Mouse (Mus musculus): ENCODE data around the gene M6pr. TPM values are rescaled to one million over a fixed set of nuclear protein-coding genes. Genes with fewer than 3 reads are reported as not detected.

Gene M6pr
- total and polyA plus RNA-seq, 2 experiments from 2014 or later, result 44.0 to 47.2 TPM

- 66% methylated on average over 1 of the region's 1 CpGs for WGBS
- Histone ChIP-seq H3K4me3 (ENCODE audit: low read depth, low read length) (no peak overlapping the region), H3K27me3 (ENCODE audit: insufficient read depth, low read length) (no peaks in the 10 kb centered on the region), H3K9ac (replicated peaks; ENCODE audit: low read length, poor library complexity, severe bottlenecking) (no peak overlapping the region), H3K4me2 (ENCODE audit: low read depth, low read length, poor library complexity, severe bottlenecking) (no peak overlapping the region), H3K27ac (ENCODE audit: low read depth, low read length) (no peak overlapping the region), H3K4me1 (ENCODE audit: insufficient read depth, low read length) (no peaks in the 10 kb centered on the region), H3K36me3 (ENCODE audit: insufficient read depth, low read length) (no peaks in the 10 kb centered on the region), H3K9me3 (ENCODE audit: low read length) (no peaks in the 10 kb centered on the region)
- DNase-seq (ENCODE audit: low spot score), result no peak
- ATAC-seq (ENCODE audit: low FRiP score), result no peak
- no peak for TF ChIP-seq CTCF (IDR thresholded peaks at IDR 0.05)
Observed at GRCm38 (mm10) chr6:122289313-122289712, 19.2 kb upstream of the M6pr start.

- no peak for DNase-seq (ENCODE audit: low spot score)
- Histone ChIP-seq H3K9ac (replicated peaks; ENCODE audit: low read length, poor library complexity, severe bottlenecking) (no peak overlapping the region), H3K27me3 (ENCODE audit: insufficient read depth, low read length) (no peaks in the 10 kb centered on the region), H3K4me1 (ENCODE audit: insufficient read depth, low read length) (no peaks in the 10 kb centered on the region), H3K27ac (ENCODE audit: low read depth, low read length) (no peak overlapping the region), H3K9me3 (ENCODE audit: low read length) (no peaks in the 10 kb centered on the region), H3K4me2 (ENCODE audit: low read depth, low read length, poor library complexity, severe bottlenecking) (no peak overlapping the region), H3K36me3 (ENCODE audit: insufficient read depth, low read length) (no peaks in the 10 kb centered on the region), H3K4me3 (ENCODE audit: low read depth, low read length) (no peak overlapping the region)
- WGBS, result 65% methylated on average over 3 of the region's 3 CpGs
- no peak for ATAC-seq (ENCODE audit: low FRiP score)
- no peak for TF ChIP-seq CTCF (IDR thresholded peaks at IDR 0.05)
Observed at GRCm38 (mm10) chr6:122290253-122290652, 18.3 kb upstream of the M6pr start.

GRCm38 (mm10) chr6:122291264-122291663, 17.3 kb upstream of the M6pr start:
- no peak for TF ChIP-seq CTCF (IDR thresholded peaks at IDR 0.05)
- 71% methylated on average over 2 of the region's 2 CpGs for WGBS

GRCm38 (mm10) chr6:122291735-122292134, 16.8 kb upstream of the M6pr start:
- Histone ChIP-seq H3K4me1 (ENCODE audit: insufficient read depth, low read length) (no peaks in the 10 kb centered on the region), H3K36me3 (ENCODE audit: insufficient read depth, low read length) (no peaks in the 10 kb centered on the region), H3K9ac (replicated peaks; ENCODE audit: low read length, poor library complexity, severe bottlenecking) (no peak overlapping the region), H3K27ac (ENCODE audit: low read depth, low read length) (no peak overlapping the region), H3K27me3 (ENCODE audit: insufficient read depth, low read length) (no peaks in the 10 kb centered on the region), H3K4me2 (ENCODE audit: low read depth, low read length, poor library complexity, severe bottlenecking) (no peak overlapping the region), H3K4me3 (ENCODE audit: low read depth, low read length) (no peak overlapping the region), H3K9me3 (ENCODE audit: low read length) (no peaks in the 10 kb centered on the region)
- DNase-seq (ENCODE audit: low spot score), result no peak
- no peak for TF ChIP-seq CTCF (IDR thresholded peaks at IDR 0.05)
- WGBS, result 83% methylated on average over 3 of the region's 3 CpGs
- no peak for ATAC-seq (ENCODE audit: low FRiP score)

More at GRCm38 (mm10) chr6:122291264-122291663, 17.3 kb upstream of the M6pr start:
- Histone ChIP-seq H3K9me3 (ENCODE audit: low read length) (no peaks in the 10 kb centered on the region), H3K4me1 (ENCODE audit: insufficient read depth, low read length) (no peaks in the 10 kb centered on the region), H3K36me3 (ENCODE audit: insufficient read depth, low read length) (no peaks in the 10 kb centered on the region), H3K27ac (ENCODE audit: low read depth, low read length) (no peak overlapping the region), H3K4me3 (ENCODE audit: low read depth, low read length) (no peak overlapping the region), H3K27me3 (ENCODE audit: insufficient read depth, low read length) (no peaks in the 10 kb centered on the region), H3K9ac (replicated peaks; ENCODE audit: low read length, poor library complexity, severe bottlenecking) (no peak overlapping the region), H3K4me2 (ENCODE audit: low read depth, low read length, poor library complexity, severe bottlenecking) (no peak overlapping the region)
- ATAC-seq (ENCODE audit: low FRiP score), result no peak
- no peak for DNase-seq (ENCODE audit: low spot score)

- no peak for ATAC-seq (ENCODE audit: low FRiP score)
- Histone ChIP-seq H3K9me3 (ENCODE audit: low read length) (no peaks in the 10 kb centered on the region), H3K4me2 (ENCODE audit: low read depth, low read length, poor library complexity, severe bottlenecking) (no peak overlapping the region), H3K4me3 (ENCODE audit: low read depth, low read length) (no peak overlapping the region), H3K4me1 (ENCODE audit: insufficient read depth, low read length) (no peaks in the 10 kb centered on the region), H3K9ac (replicated peaks; ENCODE audit: low read length, poor library complexity, severe bottlenecking) (no peak overlapping the region), H3K27me3 (ENCODE audit: insufficient read depth, low read length) (no peaks in the 10 kb centered on the region), H3K36me3 (ENCODE audit: insufficient read depth, low read length) (no peaks in the 10 kb centered on the region), H3K27ac (ENCODE audit: low read depth, low read length) (no peak overlapping the region)
- DNase-seq (ENCODE audit: low spot score), result no peak
- no peak for TF ChIP-seq CTCF (IDR thresholded peaks at IDR 0.05)
- 63% methylated on average over 2 of the region's 2 CpGs for WGBS
Observed at GRCm38 (mm10) chr6:122292184-122292583, 16.3 kb upstream of the M6pr start.

GRCm38 (mm10) chr6:122293121-122293520, 15.4 kb upstream of the M6pr start:
- no peak for DNase-seq (ENCODE audit: low spot score)
- H3K9ac ChIP-seq (replicated peaks; ENCODE audit: low read length, poor library complexity, severe bottlenecking), result no peak overlapping the region
- H3K27ac ChIP-seq (ENCODE audit: low read depth, low read length), result no peak overlapping the region
- no peak for ATAC-seq (ENCODE audit: low FRiP score)
- H3K4me2 ChIP-seq (ENCODE audit: low read depth, low read length, poor library complexity, severe bottlenecking), result no peak overlapping the region
- H3K9me3 ChIP-seq (ENCODE audit: low read length), result no peaks in the 10 kb centered on the region
- WGBS, result 97% methylated on average over 8 of the region's 8 CpGs
- H3K4me3 ChIP-seq (ENCODE audit: low read depth, low read length), result no peak overlapping the region
- no peaks in the 10 kb centered on the region for H3K36me3 ChIP-seq (ENCODE audit: insufficient read depth, low read length)
- TF ChIP-seq CTCF (IDR thresholded peaks at IDR 0.05), result no peak
- H3K27me3 ChIP-seq (ENCODE audit: insufficient read depth, low read length), result no peaks in the 10 kb centered on the region
- H3K4me1 ChIP-seq (ENCODE audit: insufficient read depth, low read length), result no peaks in the 10 kb centered on the region

Data from midbrain, postnatal 0 days (tissue).